Mouse (Mus musculus): ENCODE results near the gene Rsph9.
A peak's percentile ranks its signal among the peaks of the same experiment; 100 is the strongest.

The Rsph9 gene

DNA sequence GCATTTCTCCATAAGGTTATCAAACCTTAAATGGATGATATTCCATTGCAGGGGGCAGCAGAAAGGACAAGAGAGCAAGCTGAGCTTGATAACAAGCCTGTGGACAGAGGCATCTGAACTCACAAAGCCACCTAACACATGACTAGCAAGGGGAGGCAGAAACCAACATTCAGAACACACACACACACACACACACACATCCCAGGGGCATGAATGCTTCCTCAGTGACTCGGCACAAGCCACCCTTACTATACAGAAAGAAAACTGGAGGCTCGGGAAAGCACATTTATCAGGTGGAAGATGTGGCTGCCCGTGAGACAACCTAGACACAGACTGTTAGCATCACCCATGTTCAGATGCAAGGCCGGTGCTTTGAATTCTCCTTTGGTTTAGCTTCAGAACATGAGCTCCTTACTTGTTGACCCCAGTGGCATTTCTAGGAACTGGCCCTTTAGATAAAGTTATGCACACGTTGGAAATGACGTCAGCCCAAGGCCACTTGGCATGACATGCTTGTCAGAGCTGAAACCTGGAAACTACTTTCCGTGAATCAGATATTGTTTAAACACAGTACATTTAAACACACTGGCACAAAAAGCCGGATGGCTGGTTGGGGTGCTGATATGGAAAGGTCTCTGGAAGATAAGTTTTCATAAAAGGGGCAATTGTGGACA, 5.3 kb downstream of the Rsph9 start:
- peak; percentile 55 to 64 for DNase-seq

DNA sequence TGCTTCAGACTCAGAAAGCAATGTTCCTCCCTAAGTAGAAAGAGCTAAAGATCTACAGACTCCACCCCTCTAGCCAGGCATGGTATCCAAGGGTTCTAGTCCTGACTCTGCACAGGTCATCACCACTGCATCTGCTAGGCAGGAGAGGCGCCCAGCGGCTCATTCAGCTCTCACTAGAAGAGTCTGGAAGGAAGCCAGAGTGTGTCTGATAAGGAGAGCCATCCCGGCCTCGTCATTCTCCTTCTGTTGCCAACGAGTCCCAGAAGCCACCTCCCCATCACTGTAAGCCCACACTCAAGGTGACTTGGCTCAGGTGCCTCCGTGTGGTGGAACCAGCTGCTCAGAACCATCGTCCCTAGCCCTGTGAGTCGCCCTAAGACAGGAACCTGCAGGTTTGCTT, 11.2 kb downstream of the Rsph9 start:
- DNase-seq: no peak

DNA sequence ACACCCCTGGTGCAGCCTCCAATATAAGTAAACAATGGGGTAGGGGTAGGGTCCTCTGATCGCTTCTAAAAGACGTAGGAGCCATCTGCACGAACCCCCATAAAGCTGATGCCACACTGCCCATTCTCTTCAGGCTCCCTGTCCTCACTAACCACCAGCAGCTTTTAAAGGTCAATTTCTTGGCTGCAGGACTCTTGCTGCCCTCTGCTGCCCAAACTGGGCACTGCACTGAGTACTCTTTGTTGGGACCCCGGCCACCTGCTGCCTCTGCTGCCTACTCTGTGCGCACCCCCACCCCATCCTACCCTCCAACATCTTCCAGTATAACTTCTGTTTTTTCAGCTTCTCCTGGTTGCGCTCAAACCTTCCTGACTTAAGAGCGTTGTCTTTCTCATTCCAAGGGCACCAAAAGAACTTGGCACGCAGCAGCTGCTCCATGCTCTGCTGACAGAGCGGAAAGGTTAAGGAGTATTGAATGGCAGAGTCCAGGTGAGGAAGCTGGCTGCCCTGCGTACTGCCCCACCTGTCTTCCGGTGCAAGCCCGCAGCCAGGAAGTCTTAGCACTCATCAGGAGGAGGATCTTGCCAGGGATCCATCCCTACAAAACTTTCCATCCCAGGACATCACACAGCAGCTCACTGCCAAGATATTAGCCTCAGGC, 11.8 kb downstream of the Rsph9 start:
- DNase-seq: peak; percentile 76 to 84

DNA sequence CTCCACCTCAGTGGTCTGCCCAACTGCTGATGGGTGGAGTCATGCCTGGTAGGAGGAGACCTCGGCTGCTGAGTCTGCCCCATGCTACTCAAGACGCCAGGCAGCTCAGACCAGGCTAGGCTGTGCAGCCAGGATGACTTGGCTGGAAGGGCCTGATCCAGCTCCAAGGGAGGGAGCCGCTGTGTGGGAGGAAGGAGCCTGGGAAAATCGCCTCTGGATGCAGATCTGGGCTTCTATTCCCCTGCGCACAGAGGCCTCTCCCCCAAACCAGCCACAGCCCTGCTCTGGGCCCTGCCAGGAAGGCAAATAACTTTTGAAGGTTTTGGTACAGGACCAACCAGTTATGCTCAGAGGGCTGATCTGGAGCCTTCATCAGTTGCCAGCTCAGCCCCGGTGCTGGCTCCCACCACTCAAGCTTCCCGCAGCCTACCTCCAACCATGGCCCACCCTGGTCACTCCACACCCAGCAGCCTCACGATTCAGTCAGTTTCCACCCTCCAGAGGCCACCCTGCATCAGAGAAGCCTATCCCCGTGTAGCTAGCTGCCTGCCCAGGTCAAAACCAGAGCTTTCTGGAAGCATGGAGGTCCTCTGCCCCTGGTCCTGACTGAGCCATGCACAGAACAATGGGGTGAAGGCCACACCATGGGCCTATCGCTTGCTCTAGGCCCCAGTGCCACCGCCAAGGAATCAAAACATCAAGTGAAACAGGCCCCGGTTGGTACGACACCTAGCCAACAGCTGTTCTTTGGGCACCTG, 14.1 kb downstream of the Rsph9 start:
- peak; percentile 59 to 80 for DNase-seq

DNA sequence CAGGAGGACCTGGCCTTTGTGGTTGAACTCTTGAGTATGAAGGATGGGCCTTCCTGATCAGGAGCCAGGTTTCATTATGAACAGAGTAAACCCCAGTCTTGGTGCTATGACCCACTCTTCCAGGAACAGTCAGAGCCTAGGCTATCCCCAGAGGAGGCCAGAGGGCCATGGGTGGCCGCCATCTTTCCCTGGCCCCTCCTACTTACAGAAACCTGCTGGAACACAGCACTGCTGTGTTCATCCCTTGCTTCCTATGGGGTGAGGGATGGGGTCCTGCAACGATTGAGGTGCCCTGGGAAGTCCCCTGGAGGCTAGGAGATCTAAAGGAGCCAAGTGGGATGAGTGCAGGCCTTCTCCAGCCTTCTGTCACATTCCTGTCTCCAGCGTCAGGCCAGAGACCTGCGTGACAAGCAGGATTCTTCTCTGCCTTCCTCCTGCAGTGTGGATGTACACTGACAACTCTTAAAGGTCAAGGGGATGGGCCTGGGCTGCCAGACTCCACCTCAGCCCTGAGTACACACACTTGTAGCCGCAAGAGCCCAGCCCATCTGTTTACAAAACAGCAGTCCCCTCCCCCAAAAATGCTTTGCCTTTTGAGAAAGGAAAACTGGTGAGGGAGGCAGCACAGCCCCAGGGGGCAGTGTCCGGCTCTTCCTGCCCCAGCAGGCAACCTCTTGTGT, 16.1 kb downstream of the Rsph9 start:
- DNase-seq: peak in 1 of 2 experiments; percentile 40

DNA sequence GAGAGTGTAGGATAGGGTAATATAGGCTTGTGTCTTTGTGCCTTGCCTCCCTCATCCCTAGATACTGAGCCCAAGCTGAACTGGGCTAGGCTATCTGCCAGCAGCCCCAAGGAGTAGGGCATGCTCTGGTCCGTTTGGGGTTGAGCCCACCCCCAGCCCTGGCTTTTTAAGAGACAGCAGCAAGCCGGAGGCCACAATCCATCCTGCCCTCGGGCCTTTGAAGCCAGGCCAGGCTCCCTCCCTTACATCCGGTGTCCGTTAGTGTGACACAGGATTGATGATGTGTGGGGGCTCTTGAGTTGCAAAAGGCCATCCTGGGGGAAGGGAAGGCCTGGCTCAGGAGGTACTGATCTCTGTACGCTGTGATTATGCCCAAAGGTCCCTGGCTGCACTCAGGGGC, 17.4 kb downstream of the Rsph9 start:
- peak; percentile 77 to 94 for DNase-seq

DNA sequence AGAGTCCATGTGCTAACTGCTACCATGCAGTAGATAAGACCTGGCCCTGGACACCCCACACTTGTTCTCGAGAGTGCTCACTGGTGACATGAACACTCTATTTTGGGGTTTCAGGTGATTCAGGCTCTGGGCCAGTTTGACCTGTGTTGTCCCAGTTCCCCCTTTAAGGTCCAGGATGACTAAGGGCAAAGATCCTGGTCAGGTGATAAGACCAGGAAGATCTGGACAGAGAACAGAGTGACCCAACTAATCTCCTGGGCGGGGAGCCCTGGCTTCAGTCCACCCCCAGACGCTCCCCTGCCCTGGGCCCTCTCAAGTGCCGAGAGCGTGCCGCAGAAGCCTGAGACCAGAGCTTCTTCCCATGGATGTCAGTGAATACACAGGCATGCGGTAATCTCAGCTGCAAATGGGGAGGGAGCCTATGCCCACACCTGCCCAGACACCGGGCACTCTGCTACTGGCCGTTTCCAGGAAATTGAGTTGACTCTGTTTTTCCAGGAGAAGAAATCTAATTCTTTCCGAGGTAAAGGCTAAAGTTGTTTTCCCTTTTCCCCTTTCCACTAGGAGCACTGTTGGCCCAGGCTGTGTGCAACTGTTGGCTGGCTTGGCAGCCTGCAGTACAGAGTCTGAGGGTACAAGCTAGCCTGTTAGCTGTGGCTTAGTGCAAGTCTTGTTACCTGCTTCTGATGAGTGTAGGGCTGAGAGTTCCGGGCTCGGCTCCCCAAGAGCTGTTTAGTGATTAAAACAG, 19.9 kb downstream of the Rsph9 start:
- DNase-seq: no peak

DNA sequence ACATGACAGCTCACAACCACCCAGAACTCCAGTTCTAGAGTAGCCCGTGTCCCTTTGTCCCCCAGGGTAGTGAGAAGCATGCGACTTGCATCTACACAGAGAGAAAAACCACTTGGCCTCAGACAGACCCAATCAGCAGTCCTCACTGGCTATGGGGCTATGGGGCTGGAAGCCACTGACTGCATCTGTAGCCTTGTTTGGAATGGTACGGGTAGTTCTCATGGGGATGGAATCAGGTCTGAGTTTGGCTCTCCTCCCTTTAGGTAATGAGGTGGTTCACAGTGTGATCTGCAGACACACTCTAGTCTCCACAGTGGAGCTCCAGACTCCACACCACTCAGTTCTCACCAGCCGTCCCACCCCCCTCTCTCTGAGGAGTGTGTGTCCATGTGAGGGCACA, 20.7 kb downstream of the Rsph9 start:
- DNase-seq: no peak

DNA sequence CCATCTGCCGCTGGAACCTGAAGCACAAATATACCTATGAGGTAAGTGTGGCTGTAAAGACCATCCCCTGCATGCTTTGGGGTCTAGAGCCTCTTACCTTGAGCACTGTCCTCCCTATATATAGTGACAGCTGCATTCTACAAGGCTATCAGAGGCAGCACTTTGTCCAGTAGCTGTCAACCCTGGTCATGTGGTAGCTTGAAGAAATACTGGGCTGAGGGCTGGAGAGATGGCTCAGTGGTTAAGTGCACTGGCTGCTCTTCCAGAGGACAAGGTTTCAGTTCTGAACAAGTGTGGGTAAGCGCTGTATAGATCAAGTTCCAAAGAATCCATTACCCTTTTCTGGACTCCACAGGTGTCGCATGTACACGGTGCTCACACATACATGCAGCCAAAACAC, 21.2 kb downstream of the Rsph9 start:
- no peak for DNase-seq

DNA sequence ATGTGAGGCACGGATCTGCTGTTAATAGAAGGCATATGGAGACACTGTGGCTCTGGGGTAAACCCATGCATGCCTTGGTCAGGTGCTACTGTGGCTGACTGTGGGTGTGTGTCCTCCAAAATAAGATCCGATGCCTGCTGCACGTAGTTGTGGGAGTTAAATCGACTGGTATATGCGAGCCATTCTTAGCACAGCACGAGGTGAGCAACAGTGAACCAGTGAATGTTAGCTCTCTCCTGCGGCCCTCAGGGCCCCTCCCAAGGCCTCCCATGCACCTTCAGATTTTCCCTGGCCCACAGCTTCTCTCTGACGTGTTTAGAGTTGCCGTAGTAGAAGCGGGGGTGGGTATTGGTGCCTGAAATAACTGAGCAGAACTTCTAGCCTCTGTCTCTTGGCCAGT, 24.4 kb downstream of the Rsph9 start:
- no peak for DNase-seq

DNA sequence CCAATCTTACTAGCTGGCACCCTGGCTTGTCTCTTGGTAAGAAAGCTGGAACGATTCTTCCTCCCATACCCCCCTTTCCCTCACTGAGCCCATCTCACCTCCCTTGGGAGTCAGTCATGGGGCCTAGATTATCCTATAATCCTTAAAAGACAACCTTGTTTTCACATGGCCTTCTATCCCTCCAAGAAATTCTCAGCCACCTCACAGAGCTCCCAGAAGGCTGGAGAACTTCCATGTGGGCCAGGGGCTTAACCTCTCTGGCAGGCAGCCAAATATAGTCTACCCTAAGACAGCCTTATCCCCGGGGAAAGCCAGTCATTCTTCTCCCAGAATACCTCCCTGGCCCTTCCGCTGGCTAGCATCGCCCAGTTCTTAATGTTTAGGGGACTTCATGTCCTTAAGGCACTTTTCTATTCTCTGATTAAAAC, 25.6 kb downstream of the Rsph9 start:
- no peak for DNase-seq

DNA sequence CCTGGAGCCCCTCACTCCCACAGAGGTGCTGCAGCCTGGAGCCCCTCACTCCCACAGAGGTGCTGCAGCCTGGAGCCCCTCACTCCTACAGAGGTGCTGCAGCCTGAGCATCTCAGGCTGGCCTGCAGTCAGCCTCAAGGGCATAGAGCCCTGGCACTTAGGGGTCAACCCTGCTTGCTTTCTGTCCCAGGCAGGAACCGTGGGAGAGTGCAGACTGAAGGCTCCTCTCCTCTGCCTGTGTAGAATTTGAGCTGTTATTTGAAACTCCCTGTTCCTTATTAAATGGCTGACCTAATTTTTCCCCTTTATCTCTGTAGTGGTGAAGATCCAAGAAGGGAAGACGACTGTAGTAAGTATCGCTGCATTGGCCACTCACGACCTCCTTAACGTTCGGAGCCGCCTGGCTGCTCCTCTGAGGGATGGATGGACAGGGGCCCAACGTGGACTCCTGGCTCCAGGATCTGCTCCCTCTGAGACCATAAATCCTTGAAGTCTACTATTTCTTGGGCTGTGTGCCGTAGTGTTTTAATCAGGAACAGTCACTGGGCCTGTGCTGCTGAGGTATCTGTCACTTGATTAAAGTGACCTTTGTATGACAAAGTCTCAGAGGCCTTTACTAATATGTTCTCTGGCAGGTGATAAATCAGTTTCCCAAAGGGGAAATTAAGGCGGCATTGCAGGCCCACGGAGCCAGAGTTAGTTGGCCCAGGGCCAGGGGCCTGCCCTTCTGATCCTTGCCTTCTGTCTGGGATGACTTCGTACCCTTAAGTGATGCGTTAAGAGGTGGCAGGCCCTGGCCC, 26.2 kb downstream of the Rsph9 start:
- peak in 1 of 2 experiments; percentile 28 for DNase-seq

DNA sequence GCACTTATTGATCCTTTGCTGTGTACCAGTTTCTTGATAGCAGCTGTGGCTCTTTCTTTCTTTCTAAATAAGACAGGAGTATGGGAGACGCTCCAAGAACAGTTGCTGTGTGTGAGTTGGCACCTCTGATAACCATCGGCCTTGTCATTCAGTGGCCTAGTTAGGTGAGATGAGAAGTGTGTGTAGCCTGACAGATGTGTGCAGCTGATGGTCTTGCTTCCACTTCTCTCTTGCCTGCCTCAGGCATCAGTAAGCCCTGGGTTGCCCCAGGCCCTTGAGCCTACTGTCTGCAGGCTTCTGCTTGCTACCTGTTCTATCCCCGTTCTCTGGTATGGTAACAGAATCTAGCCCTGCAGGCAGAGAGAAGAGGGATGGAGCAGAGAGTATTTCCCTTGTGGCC, 27.1 kb downstream of the Rsph9 start:
- DNase-seq: peak in 1 of 2 experiments; percentile 46

DNA sequence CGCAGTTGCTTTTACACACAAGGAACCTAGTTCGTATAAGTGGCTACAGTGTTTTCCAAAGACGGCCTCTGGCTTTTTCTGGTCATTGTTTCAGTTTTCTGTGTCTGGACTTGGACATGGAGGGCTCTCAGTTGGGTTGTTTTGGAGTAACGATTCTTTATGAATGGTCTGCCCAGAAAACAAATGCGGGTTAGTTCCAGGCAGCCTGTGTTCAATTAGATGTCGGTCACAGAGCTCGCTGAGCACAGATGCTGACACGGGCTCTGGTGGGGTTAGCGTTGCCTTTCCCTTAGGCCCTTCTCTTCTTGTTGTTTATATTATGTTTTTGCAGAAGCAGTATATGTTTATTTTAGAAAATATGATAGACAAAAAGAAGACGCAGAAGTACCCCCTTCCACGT, 27.9 kb downstream of the Rsph9 start:
- no peak for DNase-seq

DNA sequence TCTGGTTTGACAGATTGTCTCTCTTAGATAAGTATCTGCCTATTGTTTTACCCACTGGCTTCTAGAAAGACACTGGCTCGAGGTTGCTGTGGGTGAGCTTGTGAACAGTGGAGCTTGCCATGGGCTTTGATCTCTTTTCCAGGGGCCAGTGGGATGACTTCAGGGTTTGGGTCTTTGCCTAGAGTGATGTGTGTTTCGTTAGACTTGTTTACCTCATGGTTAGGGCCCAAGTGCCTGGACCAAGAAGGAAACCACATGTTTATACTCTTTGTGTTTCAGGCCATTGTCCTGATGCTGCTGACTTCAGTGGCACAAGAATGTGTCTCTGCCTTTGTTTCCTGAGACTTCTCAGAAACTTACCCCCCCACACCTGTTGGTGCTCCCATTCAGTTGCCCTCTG, 28.5 kb downstream of the Rsph9 start:
- DNase-seq: peak; percentile 61 to 75

DNA sequence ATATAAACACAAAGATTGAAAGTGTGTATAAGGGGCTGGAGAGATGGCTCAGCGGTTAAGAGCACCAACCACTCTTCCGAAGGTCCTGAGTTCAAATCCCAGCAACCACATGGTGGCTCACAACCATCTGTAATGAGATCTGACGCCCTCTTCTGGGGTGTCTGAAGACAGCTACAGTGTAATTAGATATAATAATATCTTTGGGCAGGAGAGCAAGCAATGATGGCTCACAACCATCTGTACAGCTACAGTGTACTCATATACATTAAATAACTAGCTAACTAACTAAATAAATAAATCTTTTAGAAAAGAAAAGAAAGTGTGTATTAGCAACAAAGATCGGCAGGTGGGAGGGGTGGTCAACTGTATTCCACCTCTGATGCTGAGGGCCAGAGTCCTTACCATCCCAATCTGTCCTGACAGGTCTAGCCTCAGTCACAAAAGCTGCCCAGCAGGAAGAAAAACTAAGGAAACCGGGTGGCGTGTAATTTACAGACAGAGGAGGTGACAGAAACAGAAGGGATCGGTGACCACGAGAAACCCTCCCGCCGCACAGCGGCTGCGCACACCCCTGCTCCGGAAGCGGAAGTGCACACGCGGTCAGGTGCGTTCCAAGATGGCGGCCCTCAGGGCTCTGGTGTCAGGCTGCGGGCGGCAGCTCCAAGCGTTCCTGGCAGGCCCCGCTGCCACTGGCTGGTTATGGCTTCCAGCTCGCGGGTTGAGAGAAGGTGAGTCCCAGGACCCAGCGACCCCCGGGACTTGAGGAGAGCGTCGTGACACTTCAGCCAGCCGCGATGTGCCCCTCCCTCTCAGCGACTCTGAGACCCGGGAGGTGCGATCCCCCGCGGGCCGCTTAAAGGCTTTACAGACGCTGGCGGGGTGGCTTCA, 33.4 kb downstream of the Rsph9 start, which contains the start of gene Mrps18a:
Mrps18a (plus strand) TSS at position 585 of the 888 bp plus-strand sequence.
- DNase-seq: peak; percentile 86 to 90

DNA sequence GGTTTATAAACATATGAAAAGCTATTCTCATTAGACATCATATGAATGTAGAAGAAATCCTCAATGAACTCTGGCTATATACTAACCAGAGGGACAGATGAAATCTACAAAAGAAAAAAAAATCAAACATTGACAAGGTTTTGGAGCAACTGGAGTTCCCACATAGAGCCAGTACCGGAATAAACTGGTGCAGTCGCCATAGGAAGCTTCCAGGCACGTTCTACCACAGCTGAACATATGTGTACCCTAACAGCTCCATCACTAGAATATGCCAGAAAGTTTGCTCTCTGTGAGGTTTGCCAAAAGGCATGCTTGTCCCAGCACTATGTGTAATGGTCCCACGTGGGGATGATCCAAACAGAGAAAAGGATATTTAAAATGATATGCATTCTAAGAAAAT, 35.7 kb downstream of the Rsph9 start:
- DNase-seq: no peak

DNA sequence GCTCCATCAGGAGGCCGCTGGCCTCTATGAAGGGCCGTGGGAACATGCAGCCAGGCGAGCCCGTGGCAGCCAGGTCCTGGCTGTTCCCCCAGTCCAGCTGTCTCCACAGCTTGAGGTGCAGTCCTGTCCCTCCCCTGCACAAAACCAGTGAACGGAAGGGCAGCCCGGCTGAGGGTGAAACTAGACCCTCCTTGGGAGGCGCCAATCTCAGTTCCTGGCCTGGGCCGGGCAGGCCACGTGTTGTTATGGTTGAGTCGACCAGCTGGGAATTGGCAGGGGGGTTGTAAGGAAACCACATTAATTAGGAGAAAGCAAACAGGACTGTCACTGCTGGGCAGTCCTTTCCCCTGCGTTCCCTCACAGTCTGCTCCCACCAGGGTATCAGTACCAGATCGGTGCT, 39.5 kb downstream of the Rsph9 start:
- peak; percentile 82 to 92 for DNase-seq

DNA sequence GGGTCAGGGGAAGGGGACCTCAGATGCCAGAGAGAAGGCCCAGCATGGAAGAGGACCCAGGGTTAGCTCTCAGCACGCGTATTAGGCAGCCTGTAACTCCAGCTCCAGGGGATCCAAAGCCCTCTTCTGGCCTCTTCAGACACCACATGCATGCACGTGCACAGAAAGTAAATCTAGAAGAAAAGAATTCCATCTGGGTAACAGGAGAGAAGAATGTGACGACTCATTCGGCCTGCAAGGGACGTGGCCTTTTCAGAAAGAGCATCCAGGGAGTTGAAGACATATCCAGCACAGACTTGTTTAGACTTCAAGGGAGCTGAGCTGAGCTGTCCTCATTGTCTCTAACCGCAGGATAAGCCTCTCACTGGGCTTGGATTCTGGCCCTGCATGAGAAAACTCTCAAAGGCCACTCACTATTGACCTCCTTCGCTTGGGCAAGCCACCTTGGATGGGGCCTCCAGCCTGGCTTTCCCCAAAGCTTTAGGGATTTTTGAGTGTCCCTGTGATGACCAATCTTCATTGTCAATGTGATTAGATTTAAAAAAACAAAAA, 41.3 kb downstream of the Rsph9 start:
- DNase-seq: no peak

DNA sequence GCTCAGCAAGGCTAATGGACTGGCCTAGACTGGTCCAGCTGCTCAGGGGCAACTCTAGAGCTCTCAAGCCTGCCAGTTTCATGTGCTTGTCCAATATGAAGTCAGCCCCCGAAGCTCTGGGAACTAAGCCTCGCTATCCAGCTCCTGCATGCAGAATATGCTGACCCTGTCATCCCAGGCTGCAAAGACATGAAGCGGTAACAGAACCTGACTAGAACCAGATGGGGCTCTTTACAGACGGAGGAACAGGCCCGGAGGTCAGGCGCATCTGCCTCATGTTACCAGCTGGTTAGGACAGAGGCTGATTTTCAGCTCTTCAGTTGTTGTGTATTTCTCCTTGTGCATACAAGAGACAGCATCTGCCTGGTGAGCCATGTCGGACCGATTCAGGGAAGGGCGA, 42.1 kb downstream of the Rsph9 start:
- no peak for DNase-seq

All from lung, postnatal 4 days (tissue).